Mouse (Mus musculus) embryonic stem cell, embryonic (primary cell): ENCODE results near the gene Cyld.

Source experiments
- CTCF ChIA-PET, 4 experiments: fragments of 300-600 bp in 2 of 4; fragments of 350-600 bp in 2 of 4; sonication (Branson Sonifier 250); formaldehyde crosslinking; loops; one replicate each; lab custom pipeline; 2022; ENCODE audit warnings: inconsistent platforms in 2 of 4; lab: Charles Lee
- POLR2A ChIA-PET, 4 experiments: fragments of 300-600 bp in 2 of 4; fragments of 350-600 bp in 2 of 4; sonication (Branson Sonifier 250); formaldehyde crosslinking; loops; one replicate each; lab custom pipeline; 2022; ENCODE audit warnings: antibody characterized with exemption in 4 of 4, inconsistent platforms in 1 of 4; lab: Charles Lee

Gene Cyld

DNA sequence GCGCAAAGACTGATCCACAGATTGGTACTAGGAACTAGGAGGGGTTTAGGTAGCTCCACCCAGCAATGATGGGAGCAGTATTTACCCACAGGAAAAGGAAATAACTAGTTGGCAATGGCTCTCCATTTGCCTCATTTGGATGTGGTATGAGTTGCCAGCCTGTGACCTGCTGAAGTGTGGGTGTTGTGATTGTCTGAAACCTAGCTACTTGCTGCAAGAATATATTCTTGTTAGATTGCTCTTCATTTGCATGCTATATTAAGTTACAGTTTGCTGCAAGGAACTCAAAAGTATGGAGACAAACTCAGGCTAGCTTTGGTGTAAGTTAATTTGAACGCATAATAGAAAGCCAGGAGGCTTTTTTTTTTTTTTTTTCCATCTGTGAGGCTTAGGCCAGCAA, 16.3 kb upstream of the Cyld start:
- CTCF ChIA-PET = no interaction called here

DNA sequence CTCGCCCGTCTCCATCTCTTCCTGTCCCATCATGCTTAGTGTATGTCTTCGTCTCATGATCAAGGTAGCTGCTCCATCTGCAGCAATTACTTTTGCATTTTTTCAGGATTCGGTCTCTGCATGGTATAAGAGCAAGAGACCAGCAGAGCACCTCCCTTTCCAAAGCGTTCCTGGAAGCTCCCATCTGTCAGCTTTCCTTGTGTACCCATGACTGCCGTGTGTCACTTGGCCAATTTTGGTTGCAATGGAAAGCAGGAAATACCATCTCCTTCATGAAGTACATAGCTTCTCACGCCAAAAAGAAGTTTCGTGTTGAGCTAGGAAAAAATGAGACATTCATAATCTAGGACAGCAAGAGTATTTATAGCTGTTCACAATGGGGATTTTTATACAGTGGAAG, 15.8 kb upstream of the Cyld start:
- ChIA-PET POLR2A (interaction anchor here in 2 of 4 experiments (0.5 to 1.2 kb wide), 4 partner anchors 13 to 980 kb away, joined by 3 to 4 read pairs (median 3); partner anchors contain the start of gene Cyld (in 1 of the 2)), CTCF (no interaction called here)

More for the DNA sequence above, 16.3 kb upstream of the Cyld start:
- POLR2A ChIA-PET = interaction anchor here in 2 of 4 experiments (0.6 to 1.2 kb wide), 3 partner anchors 12 to 596 kb away, joined by 3 to 4 read pairs (median 3); partner anchors contain the start of gene Cyld (in 1 of the 2)

DNA sequence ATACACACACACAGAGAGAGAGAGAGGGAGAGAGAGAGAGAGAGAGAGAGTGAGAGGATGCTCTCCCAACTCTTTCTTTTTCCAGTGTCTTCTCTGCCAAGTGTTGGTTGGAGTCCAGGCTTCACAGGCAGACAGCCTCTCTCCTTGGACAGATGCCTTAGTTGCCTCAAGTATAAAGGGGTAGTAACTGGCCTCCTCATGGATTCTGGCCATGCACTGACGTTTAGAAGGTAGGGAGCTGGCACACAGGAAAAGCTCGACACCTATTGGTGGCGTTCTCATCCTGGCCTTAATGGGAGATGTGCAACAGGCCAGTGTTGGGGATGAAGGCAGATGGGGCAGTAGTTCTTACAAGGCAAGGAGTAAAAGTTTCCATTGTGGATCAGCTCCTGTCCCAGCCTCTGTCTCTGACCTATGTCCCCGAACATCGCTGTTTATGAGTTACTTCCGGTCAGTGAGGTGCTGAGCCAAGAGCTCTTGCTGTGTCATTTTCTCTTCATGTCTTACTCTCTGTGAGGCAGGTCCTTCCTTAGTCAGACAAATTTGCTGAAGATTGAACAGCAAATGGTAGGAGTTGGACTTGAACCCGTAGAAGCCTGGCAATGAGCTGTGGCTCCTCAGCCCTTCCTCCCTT, 13.1 kb upstream of the Cyld start:
- CTCF ChIA-PET = no interaction called here
- POLR2A ChIA-PET = no interaction called here

DNA sequence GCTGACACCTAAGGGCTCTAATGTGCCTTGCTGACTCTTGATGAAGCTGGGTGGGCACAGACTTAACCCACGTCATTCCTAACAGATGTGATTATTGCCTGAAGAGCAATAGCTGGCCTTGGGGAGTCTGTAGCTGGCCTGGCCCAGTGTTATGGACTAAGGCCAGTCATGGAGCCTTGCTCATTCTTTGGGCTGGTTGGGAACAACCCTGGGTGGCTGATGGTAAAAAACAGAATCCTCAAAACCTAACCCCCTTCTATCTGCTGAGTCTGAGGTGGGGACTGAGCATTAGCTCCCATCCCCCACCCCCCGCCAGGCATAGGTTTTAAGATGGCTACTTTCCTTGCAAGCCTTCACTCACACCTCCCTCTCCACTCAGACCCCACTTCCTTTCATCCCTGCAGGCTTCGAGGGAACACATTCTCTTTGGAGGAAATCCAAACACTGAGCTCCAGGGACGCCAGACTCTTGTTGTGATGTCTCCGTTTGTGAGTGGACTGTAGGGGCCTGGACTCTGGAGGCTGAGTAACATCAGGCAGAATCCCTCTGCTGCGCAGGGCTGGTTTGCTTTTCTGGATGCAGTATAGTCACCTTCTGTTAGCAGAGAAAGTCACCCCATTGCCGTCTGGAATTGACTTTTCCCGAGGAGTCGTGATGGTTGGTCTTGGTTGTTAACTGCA, 10.5 kb upstream of the Cyld start:
- CTCF ChIA-PET = interaction anchor here in 1 of 4 experiments (0.7 kb wide), 1 partner anchor 353 kb away, joined by 4 read pairs; no protein-coding TSS in a partner anchor
- POLR2A ChIA-PET = interaction anchor here in 1 of 4 experiments (0.6 kb wide), 1 partner anchor 12 kb away, joined by 3 read pairs; no protein-coding TSS in a partner anchor

DNA sequence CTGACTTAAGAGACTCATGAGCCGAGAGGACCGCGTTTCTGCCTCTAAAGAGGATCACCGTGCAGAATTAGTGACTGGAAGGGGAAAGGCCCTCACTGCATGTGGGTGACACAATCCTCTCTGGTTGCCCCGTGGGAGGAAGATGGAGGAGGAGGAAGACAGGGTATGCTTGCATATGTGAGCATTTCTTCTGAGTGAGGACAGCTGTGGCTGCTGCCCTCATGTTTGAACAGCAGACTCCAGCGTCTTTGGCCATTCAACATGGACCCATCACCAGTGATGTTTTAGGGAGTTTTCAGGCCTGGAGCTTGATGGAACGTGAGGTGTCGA, 10.0 kb upstream of the Cyld start:
- ChIA-PET POLR2A (interaction anchor here in 1 of 4 experiments (0.6 kb wide), 1 partner anchor 78 kb away, joined by 3 read pairs; no protein-coding TSS in a partner anchor), CTCF (interaction anchor here in 2 of 4 experiments (0.6 to 0.7 kb wide), 2 partner anchors 354 to 1925 kb away, joined by 3 to 4 read pairs; no protein-coding TSS in a partner anchor)

DNA sequence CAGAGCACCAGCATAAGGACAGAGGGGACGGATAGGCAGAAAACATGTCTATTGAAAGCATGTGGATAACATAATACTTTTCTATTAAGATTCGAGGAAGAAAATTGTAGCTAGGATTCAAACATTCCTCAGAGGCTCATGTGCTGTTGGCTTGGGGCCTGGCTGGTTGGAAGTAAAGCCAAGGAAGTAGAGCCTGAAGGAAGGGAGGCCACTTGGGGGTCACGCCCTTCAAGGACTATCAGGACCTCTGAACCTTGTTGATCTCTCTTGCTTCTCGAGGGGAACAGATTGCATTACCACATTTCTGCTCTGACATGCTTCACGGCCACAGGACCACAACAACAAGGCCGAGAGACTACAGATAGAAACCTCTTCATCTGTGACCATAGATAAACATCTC, 7.7 kb upstream of the Cyld start:
- POLR2A ChIA-PET = interaction anchor here in 1 of 4 experiments (1.3 kb wide), 1 partner anchor 19 kb away, joined by 3 read pairs; no protein-coding TSS in a partner anchor
- CTCF ChIA-PET = no interaction called here

DNA sequence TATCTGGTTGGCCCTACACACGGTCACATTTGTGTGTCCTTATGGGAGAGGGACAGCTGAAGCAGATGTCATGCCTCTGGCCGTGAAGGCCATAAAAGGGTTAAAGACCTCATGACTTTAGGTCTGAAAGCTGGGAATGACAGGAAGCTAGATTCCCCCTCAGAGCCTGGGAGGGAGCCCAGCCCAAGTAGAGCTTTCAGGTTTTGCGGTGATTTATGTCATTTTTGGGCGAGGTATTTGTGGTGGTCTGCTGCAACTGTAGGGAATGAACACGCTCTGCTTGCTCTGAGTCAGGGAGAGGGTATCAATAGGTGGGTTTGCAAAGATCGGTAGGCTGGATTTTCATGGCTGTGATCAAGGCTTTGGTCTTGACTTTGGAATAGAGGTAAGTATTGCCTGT, 6.9 kb upstream of the Cyld start:
- ChIA-PET CTCF (no interaction called here), POLR2A (no interaction called here)

DNA sequence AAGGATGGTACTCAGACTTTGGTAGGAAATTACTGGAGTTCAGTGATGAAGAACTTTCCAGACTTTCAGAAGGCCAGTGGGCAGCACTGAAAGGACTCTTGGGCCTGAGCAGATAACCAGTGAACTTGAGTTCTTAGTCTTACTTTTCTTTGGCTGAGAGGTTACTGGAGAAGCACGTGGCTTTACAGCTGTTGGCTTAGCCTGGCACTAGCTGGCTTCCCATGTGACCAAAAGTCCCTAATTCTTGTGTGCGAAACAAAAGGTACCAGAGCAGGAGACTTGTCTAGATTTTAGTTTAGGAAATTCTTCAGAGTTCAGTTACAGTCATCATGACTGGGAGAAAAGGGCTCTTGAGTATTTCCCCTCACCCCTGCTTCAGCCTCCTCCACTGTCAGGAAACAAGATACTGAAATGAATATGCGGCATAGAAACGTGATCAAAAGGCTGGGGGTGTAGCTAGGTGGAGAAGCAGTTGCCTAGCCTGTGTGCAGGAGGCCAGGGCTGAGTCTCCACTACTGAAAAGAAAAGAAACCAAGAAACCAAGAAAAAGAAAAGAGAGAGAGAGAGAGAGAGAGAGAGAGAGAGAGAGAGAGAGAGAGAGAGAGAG, 5.4 kb upstream of the Cyld start:
- CTCF ChIA-PET = interaction anchor here in 2 of 4 experiments (0.6 kb wide), 2 partner anchors 64 to 322 kb away, joined by 3 to 4 read pairs; no protein-coding TSS in a partner anchor
- POLR2A ChIA-PET = interaction anchor here in 1 of 4 experiments (0.7 kb wide), 1 partner anchor 821 kb away, joined by 3 read pairs; no protein-coding TSS in a partner anchor

DNA sequence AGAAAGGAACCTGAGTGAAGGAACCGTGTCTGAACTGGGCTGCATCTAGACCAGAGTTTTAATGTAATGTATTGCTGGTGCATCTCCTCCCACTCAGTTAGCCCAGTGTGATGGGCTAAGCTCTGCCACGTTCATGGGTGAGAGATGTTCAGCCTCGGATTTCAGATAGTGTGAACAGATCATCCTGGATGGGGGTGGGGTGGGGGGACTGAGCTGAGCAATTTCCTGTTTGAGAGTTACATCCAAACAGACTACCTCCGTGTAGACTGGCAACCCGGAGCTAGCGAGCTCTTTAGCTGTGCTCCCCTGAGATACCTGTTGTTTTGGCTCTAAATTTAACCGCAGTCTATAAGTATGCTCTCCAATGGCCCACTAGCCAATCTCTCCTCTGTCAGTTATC, 4.9 kb upstream of the Cyld start:
- POLR2A ChIA-PET = interaction anchor here in 1 of 4 experiments (0.7 kb wide), 1 partner anchor 822 kb away, joined by 3 read pairs; no protein-coding TSS in a partner anchor
- CTCF ChIA-PET = no interaction called here

DNA sequence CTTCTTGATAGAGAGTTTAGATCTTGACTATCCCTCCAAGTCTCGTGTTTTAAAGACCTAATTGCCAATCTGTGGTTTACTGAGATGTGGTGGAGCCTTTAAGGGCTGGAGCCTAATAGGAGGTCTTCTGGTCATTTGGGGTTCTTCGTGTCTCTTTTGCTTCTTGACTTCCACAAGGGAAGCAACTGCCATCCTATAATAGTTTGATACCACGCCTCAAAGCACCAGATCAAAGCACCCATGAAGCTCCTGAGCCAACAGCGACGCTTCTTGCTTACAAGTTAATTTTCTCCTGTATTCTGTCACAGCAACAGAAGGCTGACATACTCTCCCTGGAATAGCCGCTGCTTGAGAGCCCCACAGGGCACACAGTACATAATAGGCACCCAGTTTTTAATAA, 4.0 kb upstream of the Cyld start:
- POLR2A ChIA-PET = interaction anchor here in 1 of 4 experiments (0.6 kb wide), 1 partner anchor 470 kb away, joined by 3 read pairs; no protein-coding TSS in a partner anchor
- CTCF ChIA-PET = interaction anchor here in 1 of 4 experiments (0.6 kb wide), 1 partner anchor 443 kb away, joined by 5 read pairs; no protein-coding TSS in a partner anchor

DNA sequence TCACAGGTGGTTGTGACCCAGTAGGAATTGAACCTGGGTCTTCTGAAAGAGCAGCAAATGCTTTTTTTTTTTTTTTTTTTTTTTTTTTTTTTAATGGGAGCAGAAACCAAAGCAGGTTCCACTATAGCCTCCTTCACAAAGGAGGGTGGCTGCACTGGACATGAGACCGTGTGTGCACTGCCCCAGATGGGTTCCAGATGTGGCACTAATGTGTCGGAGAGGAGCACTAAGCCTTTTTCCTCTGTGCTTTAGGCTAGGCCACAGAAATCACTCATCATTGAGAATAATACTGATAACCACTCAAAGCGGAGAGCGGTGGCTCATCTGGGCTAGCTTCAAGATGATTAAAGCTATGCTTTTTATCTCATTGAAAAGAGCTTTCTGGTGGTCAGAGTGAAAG, 3.5 kb upstream of the Cyld start:
- CTCF ChIA-PET = interaction anchor here in 2 of 4 experiments (0.6 to 1.2 kb wide), 2 partner anchors 61 to 443 kb away, joined by 3 to 5 read pairs; no protein-coding TSS in a partner anchor
- POLR2A ChIA-PET = interaction anchor here in 2 of 4 experiments (0.6 kb wide), 2 partner anchors 96 to 469 kb away, joined by 3 read pairs; no protein-coding TSS in a partner anchor

DNA sequence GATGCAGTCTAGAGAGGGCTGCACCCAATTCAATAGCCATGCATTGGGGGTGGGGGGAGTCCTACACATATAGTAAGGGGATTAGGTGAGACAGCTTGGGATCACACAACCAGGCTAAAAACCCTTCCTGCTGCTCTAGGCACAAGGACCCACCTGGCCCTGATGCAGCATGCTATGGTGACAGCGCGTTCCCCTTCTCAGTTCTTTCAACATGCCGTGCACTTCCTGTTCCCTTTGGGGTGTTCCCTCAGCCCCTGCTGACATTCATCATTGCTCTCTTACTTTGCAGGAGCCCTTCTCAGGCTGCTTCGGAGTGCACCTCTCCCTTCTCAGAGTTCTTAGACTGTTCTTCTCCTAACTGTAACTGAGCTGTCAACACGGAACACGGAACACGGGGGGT, 2.5 kb upstream of the Cyld start:
- CTCF ChIA-PET = interaction anchor here in 1 of 4 experiments (1.2 kb wide), 1 partner anchor 61 kb away, joined by 3 read pairs; no protein-coding TSS in a partner anchor
- POLR2A ChIA-PET = interaction anchor here in 2 of 4 experiments (0.7 to 0.8 kb wide), 2 partner anchors 31 to 47 kb away, joined by 3 to 4 read pairs; partner anchors contain the start of gene Nod2 (in 1 of the 2)

DNA sequence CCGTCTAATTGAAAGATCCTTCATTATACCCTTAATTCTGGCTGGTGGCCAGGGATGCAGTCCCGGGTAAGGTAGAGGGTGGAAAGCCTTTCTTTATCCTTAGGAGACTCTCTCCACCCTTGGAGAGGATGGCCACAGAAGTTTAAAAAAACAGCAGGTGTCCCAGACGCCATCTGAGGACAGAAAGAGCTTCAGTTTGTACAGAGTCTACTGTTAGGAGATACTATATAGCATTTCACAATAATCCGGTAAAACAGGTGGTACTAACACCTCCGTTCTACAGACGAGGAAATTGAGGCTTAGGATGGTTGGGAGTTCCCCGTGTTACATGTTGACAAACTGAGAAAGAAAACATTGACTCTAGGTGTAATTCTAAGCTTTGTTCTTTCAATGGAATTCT, 600 bp upstream of the Cyld start:
- ChIA-PET CTCF (interaction anchor here in 1 of 4 experiments (1.6 kb wide), 1 partner anchor 336 kb away, joined by 5 read pairs; no protein-coding TSS in a partner anchor), POLR2A (interaction anchor here (0.6 to 1.6 kb wide), 19 partner anchors 9 to 578 kb away, joined by 3 to 12 read pairs (median 3); partner anchors contain the start of genes Snx20 (in 2 of the 4), Cnep1r1 (in 1 of the 4) and Nod2 (in 1 of the 4))

DNA sequence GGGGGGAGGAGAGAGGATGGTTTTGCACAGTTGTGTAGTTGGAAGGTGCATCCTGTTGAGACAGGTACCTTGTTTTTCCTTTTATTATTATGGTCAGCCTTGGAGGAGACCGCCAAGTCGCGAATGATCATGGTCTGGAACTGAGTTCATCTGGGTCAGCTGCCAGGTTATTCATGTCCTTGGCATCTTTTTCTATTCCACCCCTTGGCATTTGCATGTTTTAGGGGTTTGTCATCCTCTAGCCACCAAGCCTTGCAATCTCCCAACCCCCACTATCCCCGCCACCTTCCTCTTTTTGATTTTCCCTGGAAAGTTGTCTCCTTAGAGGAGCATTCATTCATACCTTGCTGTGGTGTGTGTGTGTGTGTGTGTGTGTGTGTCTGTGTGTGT, 809 bp downstream of the Cyld start:
- ChIA-PET CTCF (interaction anchor here in 1 of 4 experiments (1.6 kb wide), 1 partner anchor 338 kb away, joined by 5 read pairs; no protein-coding TSS in a partner anchor), POLR2A (interaction anchor here in 2 of 4 experiments (1.5 to 1.6 kb wide), 4 partner anchors 50 to 70 kb away, joined by 4 to 12 read pairs (median 12); partner anchors contain the start of genes Nod2 (in 1 of the 2) and Snx20 (in 1 of the 2))

DNA sequence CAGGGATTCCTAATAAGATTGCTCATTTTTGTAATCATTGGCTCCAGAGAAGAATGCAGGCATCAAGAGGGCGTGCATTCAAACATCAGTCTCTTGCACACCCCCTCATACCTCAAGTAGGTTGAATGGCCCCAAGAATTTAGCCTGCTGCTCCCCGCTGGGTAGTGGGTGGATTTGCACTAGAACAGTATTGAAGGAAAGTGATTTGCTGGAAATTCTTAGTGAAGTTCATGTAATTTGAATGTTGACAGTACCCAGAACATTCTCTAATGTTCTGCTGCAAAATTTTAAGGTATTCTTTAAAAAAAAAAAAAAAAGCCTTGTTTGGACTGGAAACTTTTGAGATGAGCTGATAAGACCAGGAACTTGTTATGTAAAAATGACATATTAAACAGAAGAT, 1.2 kb downstream of the Cyld start:
- CTCF ChIA-PET = no interaction called here
- POLR2A ChIA-PET = interaction anchor here in 2 of 4 experiments (0.6 to 0.7 kb wide), 3 partner anchors 12 to 435 kb away, joined by 3 read pairs; no protein-coding TSS in a partner anchor

DNA sequence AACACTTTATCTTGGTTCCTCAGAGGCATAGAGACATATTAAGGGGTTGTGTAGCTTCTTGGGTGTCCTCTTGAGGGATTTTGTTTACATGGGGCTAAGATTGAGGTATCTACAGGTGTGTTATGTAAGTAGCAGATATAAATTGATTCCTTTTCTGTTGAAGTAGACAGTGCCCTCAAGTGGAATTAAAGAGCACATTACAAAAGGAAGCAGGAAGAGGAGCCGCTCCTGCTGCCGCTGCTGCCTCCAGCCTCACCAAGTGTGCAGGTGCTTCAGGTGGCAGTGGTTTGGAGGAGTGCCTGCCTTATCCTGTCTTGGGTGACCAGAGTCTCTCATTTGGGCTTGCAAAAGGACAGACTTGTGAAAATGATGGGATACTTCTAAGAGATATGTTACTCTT, 4.8 kb downstream of the Cyld start:
- ChIA-PET POLR2A (no interaction called here), CTCF (interaction anchor here in 1 of 4 experiments (1.1 kb wide), 1 partner anchor 79 kb away, joined by 3 read pairs; no protein-coding TSS in a partner anchor)

DNA sequence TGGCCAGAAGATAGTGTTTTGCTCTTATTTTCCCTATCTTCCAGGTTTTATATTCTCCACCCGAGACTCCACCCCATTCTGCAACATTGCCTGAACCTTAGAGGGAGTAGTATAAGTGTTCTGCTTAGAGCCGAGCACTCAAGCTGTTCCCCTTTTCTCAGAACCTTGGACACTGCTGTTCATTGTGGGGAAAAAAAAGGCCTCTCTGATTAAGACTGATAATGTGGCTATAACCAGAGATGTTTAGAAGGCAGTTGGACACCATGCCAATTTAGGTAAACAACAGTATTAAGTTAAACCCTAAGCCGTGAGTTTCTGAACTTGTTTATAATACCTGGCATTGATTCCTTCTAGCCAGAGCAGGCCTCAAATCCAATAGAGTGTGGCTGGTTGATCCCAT, 6.0 kb downstream of the Cyld start:
- POLR2A ChIA-PET = interaction anchor here in 2 of 4 experiments (0.6 to 0.9 kb wide), 2 partner anchors 58 to 274 kb away, joined by 3 to 5 read pairs; no protein-coding TSS in a partner anchor
- CTCF ChIA-PET = interaction anchor here in 2 of 4 experiments (0.6 to 1.1 kb wide), 2 partner anchors 80 to 115 kb away, joined by 3 to 4 read pairs; no protein-coding TSS in a partner anchor
